Mouse (Mus musculus): ENCODE data around the gene Akap7.

- TF ChIP-seq CTCF (IDR thresholded peaks at IDR 0.05; ENCODE audit: low read depth, low read length) = no peak
- no peak for TF ChIP-seq POLR2A (IDR thresholded peaks at IDR 0.05; ENCODE audit: extremely low read depth, insufficient read depth, low read length)
These were observed 46.9 kb downstream of the Akap7 start for GRCm38 (mm10) chr10:25260724-25261123.

Measured in liver, adult 2 months (tissue).